Mouse (Mus musculus): ENCODE results near the gene Plpp3.
"Not testable (repeated sequence)": the region's sequence is repeated elsewhere in the genome, so short reads cannot be mapped to it uniquely, and the experiment has no call there.

Gene Plpp3

GRCm38 (mm10) chr4:105260893-105261769, 104.0 kb downstream of the Plpp3 start:
- DNase-seq (ENCODE audit: low read depth, low spot score) = no peak

DNA sequence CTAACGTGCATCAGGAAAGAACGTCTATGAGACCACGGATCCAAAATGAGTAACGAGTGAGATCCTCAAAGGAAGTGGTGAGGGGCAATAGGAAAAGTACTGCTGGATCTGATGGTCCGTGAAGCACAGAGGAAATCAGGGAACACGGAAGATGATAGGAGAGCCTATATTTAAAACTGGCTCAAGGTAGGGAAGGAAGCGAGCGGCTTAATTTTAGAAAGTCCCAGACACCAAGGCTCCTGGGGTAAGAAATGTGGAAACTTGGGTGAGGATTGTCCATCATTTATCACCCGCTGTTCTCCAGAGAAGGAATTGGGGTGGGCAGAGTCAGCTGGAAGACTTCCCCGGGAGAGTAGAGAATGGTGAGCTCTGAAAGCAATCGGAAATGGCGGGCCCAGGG, 105.2 kb downstream of the Plpp3 start:
- DNase-seq (ENCODE audit: low read depth, low spot score) = no peak

DNA sequence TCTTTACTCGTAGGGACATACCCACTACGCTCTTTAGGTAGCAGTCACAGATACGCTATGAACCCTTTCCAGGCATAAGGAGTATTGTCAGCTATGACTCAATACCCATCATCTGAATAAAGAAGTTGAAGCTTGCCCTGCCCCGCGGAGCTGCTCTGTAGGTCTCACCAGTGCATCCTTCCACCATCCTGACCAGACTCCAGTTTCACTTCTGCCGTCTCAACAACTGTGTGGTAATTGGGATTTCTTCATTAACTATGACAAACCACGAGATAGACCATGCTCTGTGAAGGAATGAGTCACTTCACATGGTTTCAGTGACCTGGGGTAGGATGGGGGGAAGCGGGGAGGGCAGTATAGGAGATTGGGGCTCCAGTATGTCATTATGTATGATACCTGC, 106.5 kb downstream of the Plpp3 start:
- no peak for DNase-seq (ENCODE audit: low read depth, low spot score)

DNA sequence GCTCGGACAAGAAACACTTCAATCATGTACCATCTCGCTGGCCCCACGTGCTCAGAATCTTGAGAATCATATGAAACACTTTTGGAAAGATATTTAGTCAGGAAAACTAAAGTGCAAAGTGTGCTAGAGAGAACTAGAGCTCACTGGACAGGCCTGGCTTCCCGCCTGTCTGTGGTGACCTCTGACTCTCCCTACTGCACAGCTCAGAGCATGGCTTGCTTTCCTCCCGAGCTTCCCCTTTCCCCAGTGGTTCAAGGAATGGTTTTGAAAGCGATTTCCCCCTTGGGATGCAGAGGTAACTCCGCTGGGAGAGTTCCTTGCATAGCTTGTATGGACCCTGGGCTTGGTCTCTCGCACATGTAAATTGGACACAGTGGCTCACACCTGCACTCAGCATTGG, 107.9 kb downstream of the Plpp3 start:
- DNase-seq (ENCODE audit: low read depth, low spot score) = no peak

DNA sequence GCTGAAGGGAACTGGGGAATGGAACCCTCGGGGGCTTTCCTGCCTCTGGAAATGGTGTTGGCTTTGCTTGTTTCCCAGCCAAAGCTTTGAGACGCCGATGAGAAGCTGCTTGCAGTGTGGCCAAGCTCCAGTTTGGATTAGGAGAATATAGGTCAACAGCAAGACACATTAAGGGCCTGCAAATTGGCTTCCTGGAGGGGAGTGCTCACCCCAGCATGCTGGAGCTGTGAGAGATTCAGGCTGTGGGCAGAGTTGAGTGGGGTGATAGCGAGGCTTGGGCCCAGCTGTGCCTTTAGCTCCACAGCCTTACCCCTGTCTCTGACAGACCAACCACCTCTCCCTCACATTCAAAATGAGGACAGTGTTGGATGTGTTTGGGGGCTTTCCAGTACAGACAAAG, 108.5 kb downstream of the Plpp3 start:
- no peak for DNase-seq (ENCODE audit: low read depth, low spot score)

DNA sequence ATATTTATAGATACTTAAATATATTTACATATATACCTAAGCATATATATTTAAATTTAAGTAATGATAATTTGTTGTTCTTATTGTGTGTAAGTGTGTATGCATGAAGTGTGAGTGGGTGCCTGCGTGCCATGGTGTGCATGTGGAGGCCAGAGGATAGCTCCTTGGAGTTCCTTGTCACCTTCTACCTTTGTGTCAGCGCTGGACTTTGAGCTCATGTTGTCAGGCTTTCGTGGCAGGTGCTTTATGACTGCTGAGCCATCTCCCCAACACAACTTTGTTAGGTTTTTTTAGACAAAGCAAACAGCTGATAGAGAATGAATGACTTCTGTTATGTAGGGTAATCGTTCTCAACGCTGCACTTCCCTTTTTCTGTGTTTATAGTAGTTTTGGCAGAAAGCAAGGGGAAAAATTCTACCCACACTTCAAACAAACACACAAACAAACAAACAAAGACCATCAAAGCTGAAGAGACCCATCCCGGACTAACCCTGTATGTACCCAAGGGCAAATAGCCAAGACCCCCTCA, 111.1 kb downstream of the Plpp3 start:
- DNase-seq (ENCODE audit: low read depth, low spot score) = no peak

GRCm38 (mm10) chr4:105269398-105269797, 112.3 kb downstream of the Plpp3 start:
- not testable (repeated sequence) for DNase-seq (ENCODE audit: low read depth, low spot score)

DNA sequence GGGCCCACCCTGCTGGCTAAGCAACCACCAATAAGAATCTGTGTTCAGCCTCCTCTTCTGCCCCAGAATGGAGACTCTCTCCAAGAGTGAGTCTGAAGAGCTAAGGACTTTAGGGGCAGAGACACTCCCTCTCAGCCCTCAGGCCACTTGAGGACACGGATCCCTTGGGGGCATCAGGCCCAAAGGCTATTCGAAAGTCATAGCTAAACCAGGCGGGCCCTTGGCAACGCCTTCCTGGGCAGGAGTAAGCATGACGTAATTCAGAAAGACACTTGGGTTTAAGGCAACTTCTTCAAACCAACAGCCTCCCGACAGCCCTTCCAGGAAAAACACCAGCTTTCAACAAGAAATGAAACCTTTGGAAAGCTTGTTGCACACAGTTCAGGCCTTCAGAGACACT, 114.0 kb downstream of the Plpp3 start:
- no peak for DNase-seq (ENCODE audit: low read depth, low spot score)

- DNase-seq (ENCODE audit: low read depth, low spot score) = no peak
Observed at GRCm38 (mm10) chr4:105273034-105273433, 115.9 kb downstream of the Plpp3 start.

DNA sequence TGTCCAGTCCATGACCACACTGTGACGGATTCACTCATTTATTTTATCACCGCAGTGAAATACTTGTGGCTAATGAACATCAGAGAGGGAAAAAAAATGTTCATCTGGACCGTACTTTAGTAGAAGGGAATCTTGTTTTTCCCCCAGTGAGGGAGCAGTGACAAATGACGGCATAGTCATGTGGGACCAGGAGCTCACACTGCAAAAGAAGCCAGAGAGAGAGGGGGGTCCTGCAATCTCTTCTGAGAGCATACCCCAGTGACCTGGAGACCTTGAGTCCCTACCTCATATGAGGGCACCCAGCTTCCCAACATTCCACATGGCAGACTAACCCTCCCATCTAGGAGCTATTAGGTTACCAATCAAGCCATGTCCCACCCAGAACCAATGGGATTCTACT, 116.3 kb downstream of the Plpp3 start:
- no peak for DNase-seq (ENCODE audit: low read depth, low spot score)

DNA sequence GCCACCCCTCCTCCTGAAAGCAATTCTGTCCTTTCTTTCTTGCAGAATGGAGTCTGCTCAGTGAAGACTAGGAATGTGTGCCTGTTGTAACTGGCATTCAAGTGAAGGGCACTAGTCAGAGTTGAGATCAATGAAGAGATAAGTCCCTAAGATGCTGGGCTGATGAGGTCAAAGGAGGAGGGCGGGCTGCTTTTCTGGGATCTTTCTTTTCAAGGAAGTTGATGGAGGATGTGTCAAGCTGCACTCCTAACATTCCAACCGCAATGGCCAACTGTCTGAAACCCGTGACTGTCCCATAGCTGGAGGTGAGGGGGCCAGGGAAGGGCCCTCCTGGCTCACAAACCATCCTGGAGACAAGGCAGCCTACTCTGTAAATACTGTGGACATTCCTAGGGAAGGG, 118.5 kb downstream of the Plpp3 start:
- DNase-seq (ENCODE audit: low read depth, low spot score) = no peak

DNA sequence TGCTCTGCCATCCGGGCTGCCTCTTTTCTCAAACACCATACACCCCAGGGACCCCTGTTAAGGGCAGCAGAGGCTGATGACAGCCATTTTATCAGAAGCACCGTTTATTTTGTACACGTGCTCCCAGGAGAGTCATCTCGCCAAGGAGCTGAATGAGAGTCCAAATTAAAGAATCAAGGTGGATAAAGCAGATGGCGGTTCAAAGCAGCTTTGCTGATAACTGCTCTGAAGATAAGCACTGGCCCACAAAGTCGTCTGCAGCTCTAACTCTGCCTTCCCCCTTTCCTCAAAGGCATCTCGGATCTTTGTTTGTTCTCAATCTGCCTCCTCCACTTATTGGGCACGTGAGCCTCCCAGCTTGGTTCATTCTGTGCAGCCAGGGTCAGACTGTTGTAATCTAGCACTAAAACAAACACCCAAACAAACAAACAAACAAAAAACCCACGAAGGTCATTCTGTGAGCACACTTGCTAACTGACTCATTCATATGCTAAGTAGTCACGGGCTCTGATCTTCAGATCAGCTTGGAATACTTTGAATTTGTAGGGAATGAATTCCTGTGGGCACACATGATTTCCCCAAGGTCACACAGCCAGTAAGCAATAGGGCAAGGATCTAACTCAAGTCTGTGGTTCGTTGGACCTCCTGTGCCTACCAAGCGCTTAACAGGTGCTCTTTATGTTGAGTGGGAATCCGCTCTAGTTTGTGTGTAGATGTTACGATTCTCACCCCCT, 119.1 kb downstream of the Plpp3 start:
- no peak for DNase-seq (ENCODE audit: low read depth, low spot score)

DNA sequence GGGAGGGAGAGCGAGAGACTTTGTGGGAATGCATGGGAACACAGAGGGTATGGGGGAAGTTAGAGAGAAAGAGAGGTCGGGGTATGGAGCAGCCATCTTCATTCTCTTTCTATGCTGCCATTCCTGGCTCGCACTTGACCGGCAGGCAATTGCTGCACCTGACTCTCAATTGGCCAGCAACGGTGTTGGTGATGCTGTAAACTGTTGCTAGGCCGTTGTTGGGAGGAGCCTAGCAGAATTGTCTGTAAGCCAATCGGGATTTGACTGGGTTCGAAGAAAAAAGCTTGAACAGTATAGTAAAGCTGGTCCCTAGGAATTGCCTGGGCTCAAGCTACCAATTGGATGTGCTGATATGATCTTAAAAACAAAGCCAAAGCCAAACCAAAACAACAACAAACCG, 121.0 kb downstream of the Plpp3 start:
- no peak for DNase-seq (ENCODE audit: low read depth, low spot score)

DNA sequence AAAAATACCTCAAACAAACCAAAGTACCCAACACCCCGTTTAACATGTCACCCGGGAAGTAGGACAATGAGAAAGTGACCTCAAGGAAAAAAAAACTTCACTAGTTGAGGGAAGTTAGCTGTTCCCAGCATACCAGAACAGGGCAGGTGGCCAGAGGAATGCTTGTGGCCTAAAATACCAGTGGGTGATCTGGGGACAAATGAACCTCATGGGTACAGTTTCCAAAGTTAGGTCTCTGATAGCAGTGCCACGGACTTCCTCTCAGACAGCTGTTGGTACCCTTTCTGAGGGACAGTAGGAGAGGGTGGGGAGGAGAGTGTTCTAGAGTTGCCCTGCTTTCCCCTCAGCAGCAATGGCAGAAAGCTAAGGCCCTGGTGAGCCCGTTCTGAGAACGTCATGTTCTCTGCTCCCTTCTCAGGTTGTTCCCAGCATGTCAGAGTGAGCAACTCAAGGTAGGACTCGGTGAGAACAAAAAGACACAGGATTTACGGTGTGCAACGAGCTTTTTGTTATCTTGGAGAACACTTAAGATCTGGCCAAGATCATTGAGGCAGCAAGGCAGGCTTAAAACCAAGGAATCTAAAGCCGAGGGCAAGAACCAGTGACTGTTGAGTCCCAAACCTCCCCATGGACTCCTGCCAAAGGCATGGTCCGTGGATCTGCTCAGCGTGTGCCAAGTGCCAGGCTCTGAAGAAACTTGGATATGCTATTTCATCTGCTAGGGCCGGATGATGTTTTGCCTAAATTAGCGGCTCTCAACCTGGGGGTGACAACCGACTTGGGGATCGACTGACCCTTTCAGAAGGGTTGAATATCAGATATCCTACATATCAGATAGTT, 121.6 kb downstream of the Plpp3 start:
- no peak for DNase-seq (ENCODE audit: low read depth, low spot score)

DNA sequence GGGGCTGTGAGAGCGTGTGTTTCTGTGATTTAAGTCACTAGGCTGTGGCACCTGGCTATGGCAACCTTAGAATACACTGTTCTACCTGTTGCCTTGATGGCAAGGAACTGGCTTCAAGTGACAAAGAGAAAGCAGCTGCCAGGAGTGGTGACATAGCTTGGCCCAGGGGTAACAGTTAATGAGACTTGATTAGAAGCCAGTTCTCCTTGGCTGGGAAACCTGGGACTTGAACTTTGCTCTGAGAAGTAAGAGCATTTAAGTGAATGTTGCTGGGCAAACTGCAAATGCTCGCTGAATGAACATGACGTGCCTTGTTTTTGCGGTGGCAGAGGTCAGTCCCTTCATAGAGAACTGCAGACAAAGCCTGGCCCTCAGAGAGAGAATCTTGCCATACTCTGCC, 122.7 kb downstream of the Plpp3 start:
- DNase-seq (ENCODE audit: low read depth, low spot score) = no peak

DNA sequence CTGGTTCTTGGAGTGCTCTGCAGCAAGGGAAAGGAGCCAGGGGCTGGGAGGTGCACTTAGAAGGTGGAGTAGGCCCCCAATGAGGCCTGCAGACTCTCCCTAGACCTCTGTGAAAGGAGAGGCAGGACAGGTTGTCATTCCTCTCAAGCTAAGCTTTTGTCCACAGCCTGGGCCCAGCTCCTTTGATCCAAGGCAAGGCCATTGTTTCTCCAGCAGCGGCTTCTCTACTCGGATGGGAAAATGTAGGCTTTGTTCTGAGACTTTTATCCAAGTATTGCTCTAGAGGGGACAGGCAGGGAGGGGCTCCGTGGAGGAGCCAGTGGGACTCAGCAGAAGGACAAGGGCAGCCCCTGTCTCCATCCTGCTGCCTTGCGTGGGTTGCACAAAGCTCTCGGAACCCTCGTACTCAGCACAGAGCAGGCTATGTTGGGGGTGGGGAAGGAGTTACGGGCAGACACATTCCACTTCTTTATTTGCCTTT, 124.6 kb downstream of the Plpp3 start:
- DNase-seq (ENCODE audit: low read depth, low spot score) = no peak

All from mesoderm, embryonic 11.5 days (tissue).